Mouse (Mus musculus) heart, embryonic 14.5 days (tissue): ENCODE results near the gene Dcst2. TPM values are rescaled to one million over a fixed set of nuclear protein-coding genes. Genes with fewer than 3 reads are reported as not detected.

Source experiments
- ATAC-seq: fragments of 200-750 bp; cut with Nextera tagmentation; 2 replicates; pipeline ENCODE4 v1.8.0; 2017; ENCODE audit warnings: low read depth, moderate TSS enrichment; ENCODE audit not compliant: insufficient number of reproducible peaks, insufficient read depth, low FRiP score
- H3K27ac ChIP-seq, 2 experiments: fragments of 200-500 bp in 1 of 2; fragments of 300-500 bp in 1 of 2; sonication (generic) in 1 of 2; replicated peaks in 1 of 2; 2 replicates each; pipeline ENCODE4 v1.5.1; 2012 to 2014; ENCODE audit warnings: low read depth in 2 of 2, low read length in 2 of 2, control low read depth in 1 of 2, mild to moderate bottlenecking in 1 of 2, mixed read lengths in 1 of 2; ENCODE audit not compliant: control insufficient read depth in 1 of 2, insufficient read depth in 1 of 2
- H3K27me3 ChIP-seq: fragments of 300-500 bp; sonication (generic); 2 replicates; pipeline ENCODE4 v1.6.1; 2014; ENCODE audit warnings: mild to moderate bottlenecking, low read length, control low read depth; ENCODE audit not compliant: control insufficient read depth, insufficient read depth
- H3K36me3 ChIP-seq: fragments of 300-500 bp; sonication (generic); 2 replicates; pipeline ENCODE4 v1.6.1; 2014; ENCODE audit warnings: mild to moderate bottlenecking, control low read depth, low read length, mixed read lengths; ENCODE audit not compliant: control insufficient read depth, insufficient read depth
- H3K4me1 ChIP-seq, 2 experiments: fragments of 200-500 bp in 1 of 2; fragments of 300-500 bp in 1 of 2; sonication (generic) in 1 of 2; 2 replicates each; pipeline ENCODE4 v1.6.1; 2012 to 2014; ENCODE audit warnings: low read length in 2 of 2, control low read depth in 1 of 2, mixed read lengths in 1 of 2; ENCODE audit not compliant: control insufficient read depth in 2 of 2, insufficient read depth in 2 of 2
- H3K4me2 ChIP-seq: fragments of 300-500 bp; sonication (generic); 2 replicates; pipeline ENCODE4 v1.6.1; 2014; ENCODE audit warnings: mild to moderate bottlenecking, low read length
- H3K4me3 ChIP-seq, 2 experiments: fragments of 200-500 bp in 1 of 2; fragments of 300-500 bp in 1 of 2; sonication (generic) in 1 of 2; 2 replicates each; pipeline ENCODE4 v1.5.1; 2012 to 2014; ENCODE audit warnings: low read length in 2 of 2, mild to moderate bottlenecking in 2 of 2, control low read depth in 1 of 2, low read depth in 1 of 2, moderate library complexity in 1 of 2; ENCODE audit not compliant: control insufficient read depth in 1 of 2, insufficient read depth in 1 of 2
- H3K9ac ChIP-seq: fragments of 300-500 bp; sonication (generic); 2 replicates; pipeline ENCODE4 v1.6.1; 2014; ENCODE audit warnings: mild to moderate bottlenecking, low read length
- H3K9me3 ChIP-seq: fragments of 300-500 bp; sonication (generic); 2 replicates; pipeline ENCODE4 v1.6.1; 2016; ENCODE audit warnings: low read length, control low read depth; ENCODE audit not compliant: control insufficient read depth
- WGBS: fragments of 180-500 bp; shearing (Covaris S2); extraction: QIAGEN DNeasy Blood & Tissue Kit; methylation state at CpG from one replicate; pipeline ENCODE4 v1.1.7; 2014; 5-methylcytosine and 5-hydroxymethylcytosine counted together
- polyA plus RNA-seq: library from polyadenylated mRNA; unstranded; fragments of >200 nt; fragmentation: Nextera tagmentation; extraction: Ambion mirVana; gene quantifications from 2 replicates; pipeline ENCODE4 v1.2.1, GENCODE M21; 2014

Gene Dcst2
- polyA plus RNA-seq, 1 experiment from 2014 or later = not detected

DNA sequence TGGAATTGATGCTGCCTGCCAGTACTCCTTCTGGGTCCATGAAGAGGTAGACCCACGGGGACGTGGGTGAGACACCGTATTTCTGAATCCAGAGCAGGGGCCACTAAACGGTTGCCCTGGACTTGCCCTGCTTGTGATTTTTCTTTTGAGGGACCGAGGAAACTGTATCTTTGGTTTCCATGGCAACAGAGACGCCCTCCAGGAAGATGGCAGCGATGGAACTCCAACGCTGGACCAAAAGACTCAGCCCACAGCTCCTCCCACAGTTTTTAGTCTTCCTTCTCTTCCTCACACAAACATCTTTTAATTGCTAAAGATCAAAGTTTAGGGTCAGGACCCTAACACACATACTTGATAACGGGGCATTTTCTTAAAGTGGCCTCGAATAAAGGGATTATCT lies 29.8 kb upstream of the Dcst2 start:
- H3K4me2 ChIP-seq = no peak overlapping the region
- WGBS = 74% methylated on average over 10 of the region's 10 CpGs
- no peak overlapping the region for H3K9ac ChIP-seq

DNA sequence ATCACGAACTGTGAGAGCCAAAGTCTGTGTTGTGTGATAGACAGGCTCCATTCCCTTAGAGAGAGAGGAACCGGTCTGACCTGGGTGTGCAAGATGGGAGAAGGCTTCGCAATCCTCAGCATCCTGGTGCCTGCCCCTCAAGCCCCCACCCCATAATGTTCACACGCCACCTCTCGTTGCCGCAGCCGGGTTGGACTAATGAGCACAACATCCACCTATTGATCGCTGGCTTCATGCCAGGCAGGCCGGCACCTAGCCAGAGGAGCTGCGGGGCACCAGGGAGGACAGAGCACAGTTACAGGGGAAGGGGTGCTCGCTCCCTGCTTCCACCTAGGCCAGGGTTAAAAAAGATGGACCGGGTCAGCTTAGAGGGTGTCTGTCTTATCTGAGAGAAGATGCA lies 29.3 kb upstream of the Dcst2 start:
- 59% methylated on average over 12 of the region's 12 CpGs for WGBS
- peaks cover 3% of the 10 kb centered on the region; the same call in 1 of the 2 replicates for H3K27me3 ChIP-seq
- no peak overlapping the region for H3K9ac ChIP-seq
- no peak overlapping the region for H3K4me3 ChIP-seq
- peaks cover 10 to 15% of the 10 kb centered on the region in 2 experiments; a peak in 3 of 4 replicates for H3K4me1 ChIP-seq
- no peak for ATAC-seq
- H3K9me3 ChIP-seq = no peaks in the 10 kb centered on the region
- no peak overlapping the region for H3K27ac ChIP-seq
- H3K4me2 ChIP-seq = no peak overlapping the region
- peaks cover 22% of the 10 kb centered on the region for H3K36me3 ChIP-seq

More for the DNA sequence above, 29.8 kb upstream of the Dcst2 start:
- Histone ChIP-seq H3K27me3 (peaks cover 5% of the 10 kb centered on the region; the same call in 1 of the 2 replicates), H3K4me1 (peaks cover 10 to 13% of the 10 kb centered on the region in 2 experiments; a peak in 3 of 4 replicates), H3K4me3 (no peak overlapping the region), H3K9me3 (no peaks in the 10 kb centered on the region), H3K36me3 (peaks cover 22% of the 10 kb centered on the region), H3K27ac (no peak overlapping the region)
- ATAC-seq = no peak

DNA sequence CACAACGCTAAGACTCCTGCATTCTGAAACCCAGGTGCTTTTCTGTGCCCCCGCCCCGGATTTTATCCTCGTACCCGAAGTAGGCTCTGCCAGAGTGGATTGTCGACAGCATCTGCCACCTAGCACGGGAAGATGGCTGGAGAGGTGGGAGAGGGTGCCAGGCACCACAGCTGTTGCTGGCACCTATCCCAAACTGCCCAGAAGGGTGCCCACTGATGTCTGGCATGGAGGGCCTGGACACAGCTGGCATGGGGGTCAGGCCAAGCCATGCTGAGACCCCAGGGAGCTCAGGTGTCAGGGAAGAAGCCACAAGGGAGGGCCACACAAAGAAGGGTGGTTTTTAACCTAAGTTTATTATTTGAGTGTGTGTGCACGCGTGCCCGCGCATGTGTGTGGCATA lies 28.7 kb upstream of the Dcst2 start:
- 74% methylated on average over 11 of the region's 11 CpGs for WGBS
- no peaks in the 10 kb centered on the region for H3K9me3 ChIP-seq
- peaks cover 22% of the 10 kb centered on the region for H3K36me3 ChIP-seq
- no peak overlapping the region for H3K4me2 ChIP-seq
- H3K4me3 ChIP-seq = no peak overlapping the region
- peaks cover 11 to 15% of the 10 kb centered on the region in 2 experiments; a peak in 3 of 4 replicates for H3K4me1 ChIP-seq
- no peaks in the 10 kb centered on the region for H3K27me3 ChIP-seq
- ATAC-seq = no peak
- no peak overlapping the region for H3K27ac ChIP-seq
- no peak overlapping the region for H3K9ac ChIP-seq

DNA sequence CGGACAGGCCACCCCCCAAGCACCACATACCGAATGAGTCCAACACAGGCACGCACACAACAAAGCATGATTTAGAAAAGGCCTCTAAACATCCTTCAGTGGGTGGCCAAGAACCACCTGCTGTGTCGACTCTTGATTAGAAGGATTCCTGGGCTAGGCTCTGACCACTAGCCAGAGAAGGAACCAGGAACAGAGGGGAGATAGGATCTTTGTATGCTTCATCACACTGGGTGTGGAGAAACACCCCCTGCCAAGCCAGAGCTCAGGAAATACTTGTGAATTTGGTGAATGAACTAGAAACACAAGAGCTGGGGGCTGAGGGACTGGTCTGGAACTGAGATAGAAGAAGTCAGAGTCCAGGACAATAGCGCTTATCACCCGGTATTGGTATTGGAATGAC lies 25.2 kb upstream of the Dcst2 start:
- no peaks in the 10 kb centered on the region for H3K9me3 ChIP-seq
- H3K9ac ChIP-seq = peak overlapping the region; percentile 92
- peak overlapping the region; percentile 85 to 92; a peak in 3 of 4 replicates for H3K4me3 ChIP-seq
- H3K4me1 ChIP-seq = peaks cover 8 to 9% of the 10 kb centered on the region in 2 experiments; a peak in 3 of 4 replicates
- no peaks in the 10 kb centered on the region for H3K27me3 ChIP-seq
- WGBS = 18% methylated on average over 6 of the region's 6 CpGs
- no peak overlapping the region for H3K27ac ChIP-seq
- H3K4me2 ChIP-seq = peak overlapping the region; percentile 91
- H3K36me3 ChIP-seq = peaks cover 22% of the 10 kb centered on the region
- ATAC-seq = no peak

- H3K4me2 ChIP-seq = peak overlapping the region; percentile 91
- under 1% methylated on average over 19 of the region's 21 CpGs for WGBS
- H3K9me3 ChIP-seq = no peaks in the 10 kb centered on the region
- H3K4me3 ChIP-seq = peak overlapping the region; percentile 85 to 92
- H3K36me3 ChIP-seq = peaks cover 25% of the 10 kb centered on the region
- H3K27me3 ChIP-seq = no peaks in the 10 kb centered on the region
- peak overlapping the region; percentile 42 to 79 for H3K27ac ChIP-seq
- H3K4me1 ChIP-seq = peaks cover 8 to 9% of the 10 kb centered on the region in 2 experiments; a peak in 3 of 4 replicates
- H3K9ac ChIP-seq = peak overlapping the region; percentile 92
- ATAC-seq = no peak
These were observed 24.6 kb upstream of the Dcst2 start for GRCm38 (mm10) chr3:89337062-89337720.

DNA sequence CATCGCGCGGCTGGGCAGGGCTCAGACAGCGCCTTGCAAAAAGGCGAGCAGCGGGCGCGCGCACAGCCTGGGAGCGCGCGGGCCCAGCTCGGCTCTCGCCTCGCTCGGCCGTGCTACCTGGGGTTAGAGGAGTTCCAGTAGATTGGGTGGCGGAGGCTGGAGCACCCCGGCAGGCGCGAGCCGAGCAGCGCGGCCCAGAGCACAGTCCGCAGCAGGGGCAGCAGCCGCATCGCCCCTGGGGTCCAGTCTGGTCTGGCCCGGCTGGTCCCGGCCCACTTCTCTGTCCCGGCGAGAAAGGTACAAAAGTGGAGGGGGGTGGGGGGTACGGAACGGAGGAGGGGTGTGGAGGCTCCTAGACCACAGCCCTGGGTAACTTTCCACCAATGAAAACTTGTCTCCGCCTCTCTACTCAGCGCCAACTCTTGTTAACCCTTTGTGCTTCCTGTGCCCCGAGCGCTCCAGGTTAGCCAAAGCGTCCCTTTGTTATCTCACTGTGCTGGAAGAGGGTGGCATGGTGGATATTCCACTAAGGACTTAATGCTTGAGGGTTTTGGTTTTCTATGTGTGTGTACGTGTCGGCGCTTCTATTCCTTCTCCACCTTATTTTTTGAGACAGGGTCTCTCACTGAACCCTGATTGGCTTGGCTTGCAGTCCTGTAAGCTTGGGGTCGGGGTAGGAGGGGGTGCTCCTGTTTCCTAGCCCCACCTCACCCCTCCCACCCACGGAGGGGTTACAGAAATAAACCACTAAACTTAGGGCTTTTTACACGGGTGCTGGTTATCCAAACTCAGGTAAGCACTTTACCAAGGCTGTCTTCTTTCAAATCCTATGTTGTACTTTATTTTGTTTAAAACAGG lies 23.8 kb upstream of the Dcst2 start, which contains the start of gene Efna4:
Gene Efna4 (minus strand): TSS at position 308 of the 858 bp plus-strand sequence.
- Histone ChIP-seq H3K4me2 (peak within 1 kb of the TSS; percentile 91), H3K9ac (peak within 1 kb of the TSS; percentile 92), H3K27me3 (no peaks in the 10 kb centered on the region), H3K4me3 (peak within 1 kb of the TSS; percentile 85 to 92), H3K9me3 (no peaks in the 10 kb centered on the region), H3K36me3 (peaks cover 30% of the 10 kb centered on the region), H3K27ac (peak within 1 kb of the TSS; percentile 42 to 79), H3K4me1 (peaks cover 8 to 9% of the 10 kb centered on the region in 2 experiments; a peak in 3 of 4 replicates)
- peak; percentile 65 for ATAC-seq
- under 1% methylated on average over 44 of the region's 44 CpGs for WGBS

DNA sequence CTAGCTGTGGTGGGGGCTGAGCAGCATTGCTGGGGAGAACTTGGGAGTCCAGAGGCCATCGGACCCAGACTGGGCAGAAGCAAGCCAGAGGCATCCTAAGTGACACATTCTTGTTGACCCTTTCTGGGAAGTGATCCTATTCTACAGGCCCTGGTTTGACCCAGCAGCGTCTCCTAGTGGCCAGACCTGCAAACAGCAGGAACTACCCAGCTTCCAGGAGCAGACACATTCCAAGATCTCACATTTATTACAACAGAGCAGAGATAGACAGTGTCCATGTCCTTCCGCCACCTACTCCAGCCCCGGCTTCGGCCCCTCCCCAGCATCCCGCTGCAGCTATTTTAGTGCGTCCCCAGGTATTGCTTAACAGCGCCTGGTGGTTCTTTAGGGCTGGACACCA lies 22.4 kb upstream of the Dcst2 start:
- no peak overlapping the region for H3K27ac ChIP-seq
- WGBS = 22% methylated on average over 8 of the region's 8 CpGs
- no peak overlapping the region for H3K9ac ChIP-seq
- H3K9me3 ChIP-seq = no peaks in the 10 kb centered on the region
- no peaks in the 10 kb centered on the region for H3K27me3 ChIP-seq
- no peak for ATAC-seq
- H3K4me2 ChIP-seq = no peak overlapping the region
- peaks cover 8 to 9% of the 10 kb centered on the region in 2 experiments; a peak in 3 of 4 replicates for H3K4me1 ChIP-seq
- H3K36me3 ChIP-seq = peaks cover 29% of the 10 kb centered on the region
- H3K4me3 ChIP-seq = no peak overlapping the region
